Mouse (Mus musculus) spleen, adult 12 weeks (tissue): ENCODE results near the gene Stn1.

Experiments used
- DNase-seq: peaks from one replicate; pipeline ENCODE4 v3.0.0; 2022; ENCODE audit warnings: low spot score

Gene Stn1

GRCm38 (mm10) chr19:47510135-47510472, 27.2 kb downstream of the Stn1 start:
- no peak for DNase-seq

- DNase-seq = no peak
Measured at GRCm38 (mm10) chr19:47508771-47509281, 28.5 kb downstream of the Stn1 start.

- DNase-seq = no peak
Measured at GRCm38 (mm10) chr19:47508191-47508590, 29.1 kb downstream of the Stn1 start.

GRCm38 (mm10) chr19:47507128-47508121, 29.9 kb downstream of the Stn1 start:
- peak; percentile 58 for DNase-seq

GRCm38 (mm10) chr19:47503625-47504024, 33.7 kb downstream of the Stn1 start:
- no peak for DNase-seq

- no peak for DNase-seq
Measured at GRCm38 (mm10) chr19:47502563-47502962, 34.7 kb downstream of the Stn1 start.

- no peak for DNase-seq
Measured at GRCm38 (mm10) chr19:47500389-47501011, 36.8 kb downstream of the Stn1 start.

GRCm38 (mm10) chr19:47499841-47500240, 37.5 kb downstream of the Stn1 start:
- DNase-seq = no peak

- no peak for DNase-seq
Measured at GRCm38 (mm10) chr19:47498942-47499341, 38.4 kb downstream of the Stn1 start.

GRCm38 (mm10) chr19:47497736-47498135, 39.6 kb downstream of the Stn1 start:
- no peak for DNase-seq

- DNase-seq = no peak
Measured at GRCm38 (mm10) chr19:47497313-47497712, 40.0 kb downstream of the Stn1 start.

GRCm38 (mm10) chr19:47493017-47493997, 44.0 kb downstream of the Stn1 start:
- DNase-seq = no peak

GRCm38 (mm10) chr19:47492422-47492821, 44.9 kb downstream of the Stn1 start:
- DNase-seq = no peak

GRCm38 (mm10) chr19:47491853-47492252, 45.5 kb downstream of the Stn1 start:
- DNase-seq = no peak

GRCm38 (mm10) chr19:47489233-47489632, 48.1 kb downstream of the Stn1 start:
- DNase-seq = no peak

GRCm38 (mm10) chr19:47488250-47488649, 49.1 kb downstream of the Stn1 start:
- DNase-seq = no peak

- DNase-seq = no peak
Measured at GRCm38 (mm10) chr19:47487572-47487971, 49.7 kb downstream of the Stn1 start.

GRCm38 (mm10) chr19:47485997-47486566, 51.2 kb downstream of the Stn1 start:
- DNase-seq = no peak

GRCm38 (mm10) chr19:47484110-47484509, 53.2 kb downstream of the Stn1 start:
- no peak for DNase-seq

GRCm38 (mm10) chr19:47483346-47483745, 54.0 kb downstream of the Stn1 start:
- no peak for DNase-seq

GRCm38 (mm10) chr19:47473453-47473852, 63.9 kb downstream of the Stn1 start:
- no peak for DNase-seq
